Mouse (Mus musculus): ENCODE data around the gene Phb2.

GRCm38 (mm10) chr6:124741842-124742241 lies 29.7 kb downstream of the Phb2 start:
- no peak for TF ChIP-seq RAD21 (IDR thresholded peaks at IDR 0.05; ENCODE audit: low read depth, low read length)
- no peak for TF ChIP-seq USF2 (IDR thresholded peaks at IDR 0.05; ENCODE audit: borderline replicate concordance in 1 of 2, insufficient read depth in 1 of 2, low read depth in 1 of 2, low read length in 2 of 2)
- no peak for TF ChIP-seq CTCF (IDR thresholded peaks at IDR 0.05 in 2 of 3, conservative IDR thresholded peaks at IDR 0.05 in 1 of 3; ENCODE audit: control insufficient read depth in 1 of 3, insufficient read depth in 1 of 3, low read depth in 2 of 3, low read length in 3 of 3, poor library complexity in 1 of 3, severe bottlenecking in 1 of 3)
- no peak for TF ChIP-seq CHD1 (IDR thresholded peaks at IDR 0.05; ENCODE audit: low read depth, low read length)
- TF ChIP-seq SIN3A (IDR thresholded peaks at IDR 0.05; ENCODE audit: low read length): no peak
- TF ChIP-seq MYB (IDR thresholded peaks at IDR 0.05; ENCODE audit: low read depth, low read length): no peak
- TF ChIP-seq POLR2A (IDR thresholded peaks at IDR 0.05; ENCODE audit: control insufficient read depth in 1 of 2, insufficient read depth in 1 of 2, low read depth in 1 of 2, low read length in 2 of 2, poor library complexity in 1 of 2): no peak
- TF ChIP-seq ZKSCAN1 (IDR thresholded peaks at IDR 0.05; ENCODE audit: low read depth, low read length): no peak
- peak; percentile 15; the same call in 1 of the 2 replicates for TF ChIP-seq MXI1 (IDR thresholded peaks at IDR 0.05; ENCODE audit: low read depth, low read length)
- TF ChIP-seq MAZ (IDR thresholded peaks at IDR 0.05; ENCODE audit: low read depth, low read length): no peak
- no peak for TF ChIP-seq MAX (IDR thresholded peaks at IDR 0.05; ENCODE audit: low read length)
- TF ChIP-seq EP300 (IDR thresholded peaks at IDR 0.05; ENCODE audit: low read depth in 1 of 2, low read length in 2 of 2): no peak
- TF ChIP-seq HCFC1 (IDR thresholded peaks at IDR 0.05; ENCODE audit: low read depth, low read length): no peak
